Mouse (Mus musculus) midbrain, embryonic 16.5 days (tissue): Measurements from ENCODE around the gene Enpp1. TPM values are rescaled to one million over a fixed set of nuclear protein-coding genes. Genes with fewer than 3 reads are reported as not detected.

Source experiments
- ATAC-seq: fragments of 200-750 bp; cut with Nextera tagmentation; 2 replicates; pipeline ENCODE4 v1.8.0; 2017; ENCODE audit warnings: moderate TSS enrichment
- H3K27ac ChIP-seq: fragments of 300-500 bp; sonication (generic); 2 replicates; pipeline ENCODE4 v1.5.1; 2014; ENCODE audit warnings: mild to moderate bottlenecking, low read length, mixed read lengths
- H3K27me3 ChIP-seq: fragments of 300-500 bp; sonication (generic); 2 replicates; pipeline ENCODE4 v1.6.1; 2014; ENCODE audit warnings: low read depth, low read length, mixed read lengths; ENCODE audit not compliant: control insufficient read depth, insufficient read depth
- H3K36me3 ChIP-seq: fragments of 300-500 bp; sonication (generic); 2 replicates; pipeline ENCODE4 v1.6.1; 2014; ENCODE audit warnings: mild to moderate bottlenecking, low read length, moderate library complexity, mixed read lengths; ENCODE audit not compliant: control insufficient read depth, insufficient read depth
- H3K4me1 ChIP-seq: fragments of 300-500 bp; sonication (generic); 2 replicates; pipeline ENCODE4 v1.6.1; 2014; ENCODE audit warnings: mild to moderate bottlenecking, low read length, mixed read lengths; ENCODE audit not compliant: control insufficient read depth, insufficient read depth
- H3K4me2 ChIP-seq: fragments of 300-500 bp; sonication (generic); 2 replicates; pipeline ENCODE4 v1.6.1; 2014; ENCODE audit warnings: mild to moderate bottlenecking, low read length, mixed read lengths
- H3K4me3 ChIP-seq: fragments of 300-500 bp; sonication (generic); 2 replicates; pipeline ENCODE4 v1.5.1; 2014; ENCODE audit warnings: low read depth, mild to moderate bottlenecking, low read length, moderate library complexity, mixed read lengths
- H3K9ac ChIP-seq: fragments of 300-500 bp; sonication (generic); 2 replicates; pipeline ENCODE4 v1.6.1; 2014; ENCODE audit warnings: low read depth, low read length, mixed read lengths
- H3K9me3 ChIP-seq: fragments of 300-500 bp; sonication (generic); replicated peaks from 2 replicates; pipeline ENCODE4 v1.6.1; 2014; ENCODE audit warnings: mild to moderate bottlenecking, low read length, mixed read lengths; ENCODE audit not compliant: control insufficient read depth, poor library complexity, severe bottlenecking
- whole genome bisulfite sequencing: fragments of 180-500 bp; shearing (Covaris S2); extraction: QIAGEN DNeasy Blood & Tissue Kit; methylation state at CpG from one replicate; pipeline ENCODE4 v1.1.7; 2014; 5-methylcytosine and 5-hydroxymethylcytosine counted together
- polyA plus RNA-seq: library from polyadenylated mRNA; unstranded; fragments of >200 nt; fragmentation: Nextera tagmentation; extraction: Ambion mirVana; gene quantifications from 2 replicates; pipeline ENCODE4 v1.2.1, GENCODE M21; 2015

Enpp1 gene
- polyA plus RNA-seq, 1 experiment from 2014 or later, result 3.3 TPM

- H3K9ac ChIP-seq, result no peak overlapping the region
- H3K27me3 ChIP-seq, result no peaks in the 10 kb centered on the region
- no peak overlapping the region for H3K27ac ChIP-seq
- ATAC-seq, result no peak
- H3K36me3 ChIP-seq, result no peaks in the 10 kb centered on the region
- H3K4me3 ChIP-seq, result no peak overlapping the region
- no peaks in the 10 kb centered on the region for H3K4me1 ChIP-seq
- no peak overlapping the region for H3K4me2 ChIP-seq
- whole genome bisulfite sequencing, result 96% methylated on average over 8 of the region's 8 CpGs
- no peaks in the 10 kb centered on the region for H3K9me3 ChIP-seq
Measured at GRCm38 (mm10) chr10:24645169-24645568, 66.8 kb downstream of the Enpp1 start.

GRCm38 (mm10) chr10:24642796-24643580 lies 69.0 kb downstream of the Enpp1 start:
- 87% methylated on average over 11 of the region's 11 CpGs for WGBS
- Histone ChIP-seq H3K36me3 (no peaks in the 10 kb centered on the region), H3K27ac (no peak overlapping the region), H3K9me3 (no peaks in the 10 kb centered on the region), H3K4me1 (no peaks in the 10 kb centered on the region), H3K4me3 (no peak overlapping the region), H3K4me2 (no peak overlapping the region), H3K27me3 (no peaks in the 10 kb centered on the region), H3K9ac (no peak overlapping the region)
- no peak for ATAC-seq

- H3K27me3 ChIP-seq, result no peaks in the 10 kb centered on the region
- H3K4me2 ChIP-seq, result no peak overlapping the region
- no peaks in the 10 kb centered on the region for H3K4me1 ChIP-seq
- no peaks in the 10 kb centered on the region for H3K36me3 ChIP-seq
- 81% methylated on average over 14 of the region's 14 CpGs for WGBS
- no peak overlapping the region for H3K27ac ChIP-seq
- no peak for ATAC-seq
- H3K4me3 ChIP-seq, result no peak overlapping the region
- H3K9me3 ChIP-seq, result no peaks in the 10 kb centered on the region
- no peak overlapping the region for H3K9ac ChIP-seq
Measured at GRCm38 (mm10) chr10:24641416-24642140, 70.4 kb downstream of the Enpp1 start.

GRCm38 (mm10) chr10:24640186-24640875 lies 71.6 kb downstream of the Enpp1 start:
- no peak overlapping the region for H3K4me2 ChIP-seq
- WGBS, result 78% methylated on average over 6 of the region's 6 CpGs

GRCm38 (mm10) chr10:24639596-24639995 lies 72.4 kb downstream of the Enpp1 start:
- no peak overlapping the region for H3K9ac ChIP-seq
- no peaks in the 10 kb centered on the region for H3K4me1 ChIP-seq
- no peak for ATAC-seq
- 62% methylated on average over 7 of the region's 7 CpGs for WGBS
- no peaks in the 10 kb centered on the region for H3K9me3 ChIP-seq
- no peak overlapping the region for H3K4me2 ChIP-seq
- no peaks in the 10 kb centered on the region for H3K27me3 ChIP-seq
- no peaks in the 10 kb centered on the region for H3K36me3 ChIP-seq
- H3K4me3 ChIP-seq, result no peak overlapping the region
- no peak overlapping the region for H3K27ac ChIP-seq

More at GRCm38 (mm10) chr10:24640186-24640875, 71.6 kb downstream of the Enpp1 start:
- no peaks in the 10 kb centered on the region for H3K27me3 ChIP-seq
- H3K36me3 ChIP-seq, result no peaks in the 10 kb centered on the region
- H3K9me3 ChIP-seq, result no peaks in the 10 kb centered on the region
- no peak overlapping the region for H3K9ac ChIP-seq
- no peaks in the 10 kb centered on the region for H3K4me1 ChIP-seq
- H3K4me3 ChIP-seq, result no peak overlapping the region
- ATAC-seq, result no peak
- H3K27ac ChIP-seq, result no peak overlapping the region

GRCm38 (mm10) chr10:24638306-24639070 lies 73.5 kb downstream of the Enpp1 start:
- Histone ChIP-seq H3K4me2 (no peak overlapping the region), H3K9ac (no peak overlapping the region), H3K27ac (no peak overlapping the region), H3K27me3 (no peaks in the 10 kb centered on the region), H3K36me3 (no peaks in the 10 kb centered on the region), H3K4me3 (no peak overlapping the region), H3K9me3 (no peaks in the 10 kb centered on the region), H3K4me1 (no peaks in the 10 kb centered on the region)
- WGBS, result 63% methylated on average over 10 of the region's 10 CpGs
- ATAC-seq, result no peak

GRCm38 (mm10) chr10:24636986-24637385 lies 75.0 kb downstream of the Enpp1 start:
- H3K9ac ChIP-seq, result no peak overlapping the region
- no peak overlapping the region for H3K4me2 ChIP-seq
- no peaks in the 10 kb centered on the region for H3K9me3 ChIP-seq
- no peaks in the 10 kb centered on the region for H3K27me3 ChIP-seq
- no peak overlapping the region for H3K27ac ChIP-seq
- H3K4me1 ChIP-seq, result no peaks in the 10 kb centered on the region
- H3K4me3 ChIP-seq, result no peak overlapping the region
- no peaks in the 10 kb centered on the region for H3K36me3 ChIP-seq
- no peak for ATAC-seq
- 93% methylated on average over 2 of the region's 2 CpGs for WGBS

- Histone ChIP-seq H3K36me3 (no peaks in the 10 kb centered on the region), H3K9ac (no peak overlapping the region)
- WGBS, result 94% methylated on average over 10 of the region's 10 CpGs
Measured at GRCm38 (mm10) chr10:24635884-24636283, 76.1 kb downstream of the Enpp1 start.

More at GRCm38 (mm10) chr10:24635884-24636283, 76.1 kb downstream of the Enpp1 start:
- Histone ChIP-seq H3K9me3 (no peaks in the 10 kb centered on the region), H3K4me2 (no peak overlapping the region), H3K27ac (no peak overlapping the region), H3K4me1 (no peaks in the 10 kb centered on the region), H3K4me3 (no peak overlapping the region), H3K27me3 (no peaks in the 10 kb centered on the region)
- ATAC-seq, result no peak
